ENCODE assay signal across 22 mouse cellular contexts in the genomic region with DNA sequence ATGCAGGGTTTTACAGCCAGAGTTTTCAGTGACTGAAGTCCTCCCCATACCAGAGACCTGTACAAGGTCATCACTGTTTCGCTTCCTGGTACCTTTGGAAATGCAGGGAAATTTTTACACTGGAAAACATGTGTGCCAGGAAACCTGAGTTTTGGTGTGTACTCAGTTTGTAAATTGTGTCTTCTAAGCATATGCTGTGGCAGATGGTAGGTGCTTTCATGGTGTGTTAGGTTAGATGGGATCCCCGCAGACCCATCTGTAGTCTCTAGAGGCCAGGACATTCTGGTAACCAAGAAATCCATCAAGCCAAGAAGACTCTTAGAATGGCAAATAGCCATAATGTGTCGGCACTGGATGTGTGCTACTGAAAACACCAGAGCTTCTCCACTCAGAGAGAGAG. TPM values are rescaled to one million over a fixed set of nuclear protein-coding genes. Genes with fewer than 3 reads are reported as not detected.
DNase-seq lines count a peak whose midpoint lies in the region; ATAC-seq and TF ChIP-seq lines count a peak whose summit lies in the region.
"Had no signal": no experiment of that assay in that cellular context is flagged by ENCODE, and none has a peak within 500 bp of the region (broad histone marks: within the 10 kb centered on the region; RNA-seq: fewer than 3 reads in every experiment).

No protein-coding gene starts in this region.

- no peak overlapping the region for H3K4me3 ChIP-seq in embryonic facial prominence, embryonic 15.5 days (replicated peaks)
- no peak overlapping the region for H3K4me3 ChIP-seq in embryonic facial prominence, embryonic 10.5 days
- H3K4me3 ChIP-seq in neural tube, embryonic 13.5 days: no peak overlapping the region
- H3K4me3 ChIP-seq in neural tube, embryonic 15.5 days (replicated peaks): no peak overlapping the region
- H3K4me3 ChIP-seq in embryonic fibroblast, embryonic 13.5 days (ENCODE audit: insufficient read depth, low read length): no peak overlapping the region
- H3K4me3 ChIP-seq: heart, embryonic 10.5 days; intestine, embryonic 15.5 days; left cerebral cortex, adult 2 months; midbrain, embryonic 12.5 days had no signal

- no peak overlapping the region for H3K4me2 ChIP-seq in embryonic facial prominence, embryonic 15.5 days (replicated peaks)
- H3K4me2 ChIP-seq in neural tube, embryonic 13.5 days: no peak overlapping the region
- H3K4me2 ChIP-seq in neural tube, embryonic 15.5 days: no peak overlapping the region
- H3K4me2 ChIP-seq: intestine, embryonic 15.5 days; midbrain, embryonic 12.5 days had no signal

- WGBS in embryonic facial prominence, embryonic 15.5 days: 77% methylated on average over 3 of the region's 3 CpGs
- 88% methylated on average over 3 of the region's 3 CpGs for WGBS in embryonic facial prominence, embryonic 10.5 days
- WGBS in neural tube, embryonic 13.5 days: 72% methylated on average over 3 of the region's 3 CpGs
- WGBS in neural tube, embryonic 15.5 days: 65% methylated on average over 3 of the region's 3 CpGs

- no peak for DNase-seq in embryonic facial prominence, embryonic 10.5 days (ENCODE audit: low spot score)
- peak; percentile 60 for DNase-seq in cerebellum, adult 8-10 months
- no peak for DNase-seq in right cerebral cortex, adult 2 months (ENCODE audit: low spot score in 2 of 2)
- DNase-seq in adrenal gland, adult 2 months: no peak
- DNase-seq: adrenal gland, postnatal 36 days; kidney, adult 8-10 months; kidney, postnatal 14 days; layer of hippocampus, adult 9-11 months; liver, postnatal 0 days; lung, postnatal 14 days; retina, postnatal 1 day; thymus, postnatal 36 days had no signal

- no peak for ATAC-seq in embryonic facial prominence, embryonic 15.5 days (ENCODE audit: insufficient number of reproducible peaks, low FRiP score, low TSS enrichment, low read depth)
- ATAC-seq in neural tube, embryonic 13.5 days (ENCODE audit: low read depth): 0 out of 2 replicates have a peak, but pooled peaks have one; percentile 40
- ATAC-seq in neural tube, embryonic 15.5 days (ENCODE audit: low FRiP score): no peak
- ATAC-seq: CD4-positive, CD25-positive, alpha-beta regulatory T cell, adult 4 months; hindbrain, embryonic 16.5 days; intestine, embryonic 15.5 days; liver, postnatal 0 days had no signal

- peaks cover 11% of the 10 kb centered on the region; the same call in 1 of the 2 replicates for H3K4me1 ChIP-seq in embryonic facial prominence, embryonic 15.5 days
- peaks cover 16% of the 10 kb centered on the region for H3K4me1 ChIP-seq in embryonic facial prominence, embryonic 10.5 days
- H3K4me1 ChIP-seq in neural tube, embryonic 13.5 days (replicated peaks): peaks cover 28% of the 10 kb centered on the region
- H3K4me1 ChIP-seq in neural tube, embryonic 15.5 days: peaks cover 30% of the 10 kb centered on the region
- peaks cover 15% of the 10 kb centered on the region for H3K4me1 ChIP-seq in embryonic fibroblast, embryonic 13.5 days (ENCODE audit: control insufficient read depth, insufficient read depth, low read length)
- H3K4me1 ChIP-seq: intestine, embryonic 15.5 days had no signal

- TF ChIP-seq CTCF in embryonic fibroblast, embryonic 13.5 days (IDR thresholded peaks at IDR 0.05; ENCODE audit: borderline replicate concordance, insufficient read depth, low read length): no peak

- H3K9me3 ChIP-seq in embryonic facial prominence, embryonic 15.5 days (replicated peaks): no peaks in the 10 kb centered on the region
- H3K9me3 ChIP-seq in embryonic facial prominence, embryonic 10.5 days: no peaks in the 10 kb centered on the region
- H3K9me3 ChIP-seq in neural tube, embryonic 13.5 days: no peaks in the 10 kb centered on the region
- no peaks in the 10 kb centered on the region for H3K9me3 ChIP-seq in neural tube, embryonic 15.5 days (replicated peaks)
- H3K9me3 ChIP-seq: heart, embryonic 10.5 days; intestine, embryonic 15.5 days; midbrain, embryonic 12.5 days had no signal

- H3K36me3 ChIP-seq in embryonic facial prominence, embryonic 15.5 days: no peaks in the 10 kb centered on the region
- H3K36me3 ChIP-seq in embryonic facial prominence, embryonic 10.5 days (replicated peaks): no peaks in the 10 kb centered on the region
- no peaks in the 10 kb centered on the region for H3K36me3 ChIP-seq in neural tube, embryonic 13.5 days
- no peaks in the 10 kb centered on the region for H3K36me3 ChIP-seq in neural tube, embryonic 15.5 days
- H3K36me3 ChIP-seq: heart, embryonic 10.5 days; intestine, embryonic 15.5 days; midbrain, embryonic 12.5 days had no signal

- H3K27me3 ChIP-seq in embryonic facial prominence, embryonic 15.5 days: no peaks in the 10 kb centered on the region
- H3K27me3 ChIP-seq in embryonic facial prominence, embryonic 10.5 days (replicated peaks; ENCODE audit: low read depth, poor library complexity, severe bottlenecking): no peaks in the 10 kb centered on the region
- H3K27me3 ChIP-seq in neural tube, embryonic 13.5 days: no peaks in the 10 kb centered on the region
- H3K27me3 ChIP-seq in neural tube, embryonic 15.5 days (replicated peaks): no peaks in the 10 kb centered on the region
- H3K27me3 ChIP-seq: intestine, embryonic 15.5 days; midbrain, embryonic 12.5 days had no signal

- H3K9ac ChIP-seq in embryonic facial prominence, embryonic 15.5 days: no peak overlapping the region
- H3K9ac ChIP-seq in neural tube, embryonic 13.5 days: no peak overlapping the region
- no peak overlapping the region for H3K9ac ChIP-seq in neural tube, embryonic 15.5 days (replicated peaks)
- H3K9ac ChIP-seq: intestine, embryonic 15.5 days; liver, postnatal 0 days; midbrain, embryonic 12.5 days had no signal

- no peak for TF ChIP-seq POLR2A in embryonic fibroblast, embryonic 13.5 days (IDR thresholded peaks at IDR 0.05; ENCODE audit: low read depth, low read length)

- H3K27ac ChIP-seq in embryonic facial prominence, embryonic 15.5 days (replicated peaks): 0 out of 2 replicates have a peak overlapping the region, but pooled peaks have one; percentile 34
- no peak overlapping the region for H3K27ac ChIP-seq in embryonic facial prominence, embryonic 10.5 days (replicated peaks)
- no peak overlapping the region for H3K27ac ChIP-seq in neural tube, embryonic 13.5 days (replicated peaks)
- no peak overlapping the region for H3K27ac ChIP-seq in neural tube, embryonic 15.5 days (replicated peaks)
- peak overlapping the region; percentile 96 for H3K27ac ChIP-seq in embryonic fibroblast, embryonic 13.5 days (ENCODE audit: insufficient read depth, low read length)
- H3K27ac ChIP-seq: heart, embryonic 10.5 days; intestine, embryonic 15.5 days; left cerebral cortex, adult 2 months; midbrain, embryonic 12.5 days had no signal

RNA-seq across cellular contexts. Expression of gene Gatb, which starts 38.9 kb away (rescaled TPM):
- polyA plus RNA-seq in embryonic facial prominence, embryonic 15.5 days (2015; fragmentation: Nextera tagmentation; extraction: Ambion mirVana): 16.4 and 17.7 TPM in 2 replicates
- 26.8 and 28.3 TPM in 2 replicates for polyA plus RNA-seq in embryonic facial prominence, embryonic 10.5 days (2016; fragmentation: Nextera tagmentation; extraction: Ambion mirVana)
- 18.4 and 19.9 TPM in 2 replicates for polyA plus RNA-seq in neural tube, embryonic 13.5 days (2015; fragmentation: Nextera tagmentation; extraction: Ambion mirVana)
- 20.9 TPM in 2 replicates for polyA plus RNA-seq in neural tube, embryonic 15.5 days (2015; fragmentation: Nextera tagmentation; extraction: Ambion mirVana)
- polyA plus RNA-seq in embryonic fibroblast, embryonic 13.5 days (2011; ENCODE audit: insufficient read length, low read depth, missing spikeins): 7.8 and 10.8 TPM in 2 replicates
- total RNA-seq in adrenal gland, adult 2 months (2021): 10 to 100 TPM; 32.7 to 46.9 TPM
- polyA plus RNA-seq in adrenal gland, adult 2 months (2012; rRNA removed): 4.3 and 6.8 TPM in 2 replicates

Comparison
In these comparisons a context has a peak if more than half of its experiments do, and no peak if none do; other contexts are left out.
1. H3K27ac ChIP-seq: peak in embryonic facial prominence, embryonic 15.5 days (single experiment) and embryonic fibroblast, embryonic 13.5 days (single experiment); none in embryonic facial prominence, embryonic 10.5 days (single experiment), neural tube, embryonic 13.5 days (single experiment) and neural tube, embryonic 15.5 days (single experiment).